Mouse (Mus musculus) c-Kit-positive CD71-positive TER-119-negative erythroid progenitor cells, embryonic 14.5 days (primary cell): ENCODE results near the gene Nmrk2.
"Not testable (repeated sequence)": the region's sequence is repeated elsewhere in the genome, so short reads cannot be mapped to it uniquely, and the experiment has no call there.

Experiments used
- DNase-seq: peaks from one replicate; pipeline ENCODE4 v3.0.0-alpha.2; 2013; ENCODE audit warnings: low read depth

Nmrk2 gene

DNA sequence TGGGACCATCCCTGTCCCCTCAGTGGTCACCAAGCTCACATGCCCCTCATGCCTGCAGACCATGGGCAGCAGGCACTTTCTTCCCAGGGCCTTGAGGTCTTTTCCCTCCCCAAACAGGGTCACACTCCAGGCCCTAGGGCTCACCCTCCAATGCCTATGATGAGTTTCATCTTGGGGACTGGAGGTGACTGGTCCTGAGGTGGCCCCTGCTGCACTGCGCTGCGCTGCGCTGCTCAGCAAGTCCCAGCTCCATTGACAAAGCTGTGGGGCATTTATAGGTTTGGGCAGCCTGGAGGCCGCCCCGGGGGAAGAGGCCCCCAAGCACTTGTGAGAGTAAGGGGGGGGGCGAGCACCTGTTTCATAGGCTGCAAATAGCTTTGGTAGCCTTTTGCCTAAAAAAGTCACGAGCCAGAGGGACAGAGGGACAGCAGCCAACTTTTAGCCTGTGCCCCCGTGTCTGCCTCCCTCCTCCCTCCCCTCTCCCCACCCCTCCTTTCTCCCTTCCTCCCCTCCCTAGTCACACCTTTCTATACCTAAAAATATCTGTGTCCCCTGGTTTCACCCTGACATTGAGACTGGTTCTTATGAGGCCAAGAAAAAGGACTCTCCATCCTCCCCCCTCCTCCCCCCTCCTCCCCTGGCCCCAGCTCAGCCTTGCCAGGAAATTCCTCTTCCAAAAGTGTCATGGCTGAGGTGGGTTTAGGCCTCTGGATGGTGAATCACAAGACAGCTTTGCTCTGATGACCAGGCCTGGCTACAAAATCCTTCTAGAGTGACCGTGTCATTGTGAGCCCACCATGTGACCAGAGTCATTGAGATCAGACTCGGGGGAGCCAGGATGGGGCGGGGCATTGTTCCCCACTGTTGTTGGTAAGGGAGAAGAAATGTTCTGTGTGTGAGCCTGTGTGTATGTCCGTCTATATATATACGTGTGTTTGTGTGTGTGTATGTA is at the start of gene Nmrk2:
TSS of gene Nmrk2 (minus strand) at position 245 of the 952 bp plus-strand sequence.
- no peak for DNase-seq

DNA sequence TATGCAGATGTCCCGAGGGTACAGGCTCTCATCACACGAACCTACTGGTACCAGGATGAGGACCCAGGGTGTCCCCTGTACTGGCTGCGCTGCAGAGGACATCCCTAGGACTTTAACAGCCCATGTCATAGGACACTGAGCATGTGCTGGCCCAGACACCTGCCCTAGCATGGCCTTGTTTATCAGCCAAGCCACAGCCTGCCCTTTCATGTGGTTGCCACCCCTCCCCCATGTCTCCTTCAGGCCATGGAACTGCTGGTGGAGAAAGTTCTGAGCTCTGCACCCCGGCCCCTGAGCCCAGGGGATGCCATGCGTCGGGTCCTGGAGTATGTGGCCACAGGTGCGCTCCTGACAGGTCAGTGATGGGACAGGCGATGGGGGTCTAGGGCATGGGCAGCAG is 47.6 kb upstream of the Nmrk2 start:
- DNase-seq = no peak

DNA sequence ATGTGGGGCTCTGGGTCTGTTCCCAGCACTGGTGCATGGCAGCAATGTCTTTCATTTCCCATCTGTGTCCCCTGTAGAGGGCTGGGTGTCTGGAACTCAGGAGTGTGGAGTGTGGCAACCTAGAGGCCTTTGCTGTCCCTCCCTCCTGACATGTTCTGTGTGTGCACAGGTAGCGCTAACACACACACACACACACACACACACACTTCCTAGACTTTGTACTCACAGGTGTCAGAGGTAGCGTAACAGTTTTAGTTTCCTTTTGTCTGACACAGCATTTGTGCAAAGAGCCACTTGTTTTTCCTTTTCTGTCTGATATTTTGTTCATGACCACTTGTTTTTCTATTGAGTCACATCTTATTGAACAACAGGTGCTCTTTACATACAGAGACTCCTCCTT is 46.0 kb upstream of the Nmrk2 start:
- no peak for DNase-seq

DNA sequence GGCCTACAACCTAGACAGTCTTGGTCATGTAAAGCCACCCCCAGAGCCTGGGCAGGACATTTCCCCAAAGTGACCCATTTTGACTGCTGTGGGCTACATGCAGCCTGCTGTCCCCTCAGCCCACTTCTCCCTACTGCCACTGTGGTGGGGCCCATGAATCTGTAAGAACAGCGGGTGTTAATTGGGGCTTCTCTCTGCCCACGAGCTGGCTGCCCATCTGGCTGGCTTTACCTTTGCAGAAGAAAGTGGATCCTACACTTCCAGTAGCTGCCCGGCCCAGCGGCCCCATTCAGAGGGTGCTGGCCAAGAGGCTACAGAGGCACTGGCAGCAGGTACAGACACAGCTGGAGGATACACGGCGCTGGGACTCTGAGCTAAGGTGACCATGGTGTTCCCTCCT is 43.3 kb upstream of the Nmrk2 start:
- DNase-seq = no peak

DNA sequence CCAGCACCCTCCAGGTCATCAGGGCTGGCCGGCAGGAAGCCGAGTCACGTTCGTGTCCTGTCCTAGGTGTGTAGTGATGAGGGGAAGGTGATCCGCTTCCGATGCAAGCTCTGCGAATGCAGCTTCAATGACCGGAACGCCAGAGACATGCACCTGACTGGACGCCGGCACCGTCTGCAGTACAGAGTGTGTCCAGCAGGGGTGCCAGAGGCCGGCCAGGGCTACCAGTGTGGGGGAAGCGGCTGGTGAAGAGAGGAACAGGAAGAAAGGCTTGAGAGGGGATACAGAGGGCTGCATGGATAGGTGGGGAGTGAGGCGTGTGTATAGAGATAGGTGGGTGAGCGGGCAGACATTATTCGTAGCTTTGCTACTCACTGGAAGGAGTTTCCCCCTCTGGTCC is 42.7 kb upstream of the Nmrk2 start:
- no peak for DNase-seq

DNA sequence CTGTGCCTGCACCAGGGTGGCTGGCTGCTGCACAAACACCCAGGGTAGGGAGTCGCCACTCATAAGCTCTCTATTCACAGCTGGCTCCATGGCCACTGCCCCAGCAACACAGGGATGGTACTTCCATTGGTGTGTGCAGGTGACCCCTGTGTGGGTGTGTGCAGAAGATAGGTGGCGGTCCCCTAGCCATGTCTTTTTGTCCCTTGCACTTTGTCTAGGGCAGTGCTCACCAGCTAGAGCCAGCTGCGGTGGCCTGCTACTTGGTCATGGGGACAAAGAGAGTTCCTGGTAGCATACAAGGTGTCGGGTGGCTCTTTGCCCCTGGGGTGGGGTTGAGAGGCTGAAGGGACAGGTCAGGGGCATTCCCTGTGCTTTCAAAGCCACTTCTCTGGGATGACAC is 42.3 kb upstream of the Nmrk2 start:
- no peak for DNase-seq

DNA sequence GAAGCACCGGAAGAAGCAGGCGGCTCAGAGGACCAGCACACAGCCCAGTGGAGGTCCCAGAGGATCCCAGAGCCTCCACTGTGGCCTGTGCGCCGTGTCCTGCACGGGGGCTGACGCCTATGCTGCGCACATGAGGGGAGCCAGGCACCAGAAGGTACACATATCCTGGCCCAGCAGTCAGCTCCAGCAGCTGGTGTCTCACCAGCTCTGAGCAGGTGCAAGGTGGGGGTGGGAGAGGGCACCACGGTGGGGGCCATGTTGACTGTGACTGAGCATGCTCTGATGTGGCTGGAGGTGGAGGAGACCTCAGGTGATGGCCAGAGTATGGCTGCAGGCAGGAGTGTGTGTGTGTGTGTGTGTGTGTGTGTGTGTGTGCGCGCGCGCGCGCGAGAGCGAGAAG is 40.2 kb upstream of the Nmrk2 start:
- no peak for DNase-seq

DNA sequence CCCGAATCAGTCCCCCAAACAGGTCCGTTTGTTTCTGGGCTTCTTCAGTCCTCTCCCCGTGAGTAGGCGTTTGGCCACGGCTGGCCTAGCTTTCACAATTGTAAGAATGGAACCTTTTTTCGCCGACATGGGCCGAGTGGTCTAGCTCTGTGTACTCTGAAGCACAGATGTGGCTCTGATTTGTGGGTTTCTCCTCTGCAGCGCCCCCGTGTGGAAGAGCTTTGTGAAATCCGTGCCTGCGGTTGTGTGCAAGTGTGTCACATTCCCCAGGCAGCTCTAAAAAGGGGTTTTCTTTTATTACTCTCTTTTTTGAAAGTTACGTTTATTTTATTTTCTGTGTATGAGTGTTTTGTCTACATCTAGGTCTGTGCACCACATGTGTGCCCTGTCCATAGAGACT is 39.0 kb upstream of the Nmrk2 start:
- DNase-seq = peak; percentile 56

DNA sequence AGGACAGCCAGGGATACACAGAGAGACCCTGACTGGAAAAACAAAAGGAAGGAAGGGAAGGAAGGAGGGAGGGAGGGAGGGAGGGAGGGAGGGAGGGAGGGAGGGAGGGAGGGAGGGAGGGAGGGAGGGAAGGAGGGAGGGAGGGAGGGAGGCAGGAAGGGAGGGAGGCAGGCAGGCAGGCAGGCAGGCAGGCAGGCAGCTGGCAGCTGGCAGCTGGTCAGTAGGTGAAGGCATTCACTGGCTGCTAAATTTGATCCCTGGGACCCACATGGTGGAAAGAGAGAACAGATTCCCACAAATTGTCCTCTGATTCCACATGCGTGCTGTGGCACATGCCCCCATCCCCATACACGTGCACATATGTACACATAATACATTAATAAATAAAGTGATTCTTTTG is 36.8 kb upstream of the Nmrk2 start:
- no peak for DNase-seq

DNA sequence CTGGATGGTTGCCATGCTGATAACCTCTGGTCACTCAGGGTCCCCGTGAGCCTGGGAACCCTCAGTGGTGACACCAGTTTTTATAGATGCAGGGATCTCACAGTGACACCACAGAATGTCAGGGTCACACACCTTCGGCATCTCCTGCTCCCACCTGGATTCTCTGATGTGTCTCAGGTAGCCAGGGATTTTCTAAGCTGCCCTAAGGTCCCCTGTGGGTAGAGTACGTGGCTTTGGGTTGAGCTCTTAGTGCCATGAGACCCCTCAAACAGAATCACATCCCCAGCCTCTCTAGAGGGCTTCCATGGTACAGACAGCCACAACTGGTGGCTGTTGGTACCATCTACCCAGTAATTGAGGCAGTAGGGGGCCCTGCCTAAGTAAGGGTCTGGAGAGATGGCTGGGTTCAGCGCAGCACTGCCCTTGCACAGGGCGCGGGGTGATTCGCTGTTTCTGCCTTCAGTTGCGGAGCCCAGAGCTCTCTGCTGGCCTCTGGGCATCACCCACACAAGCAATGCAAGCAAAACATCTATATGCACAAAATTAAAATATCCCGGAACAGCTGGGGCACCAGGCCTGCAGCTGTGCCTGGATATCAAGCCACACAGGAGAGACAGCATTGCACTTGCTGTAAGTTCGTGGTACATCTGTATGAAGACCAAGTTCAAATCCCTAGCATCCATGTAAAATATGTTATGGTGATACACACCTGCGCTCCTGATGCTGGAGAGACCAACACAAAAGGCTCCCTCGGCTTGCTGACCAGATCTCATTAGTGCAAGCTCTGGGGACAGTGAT is 34.8 kb upstream of the Nmrk2 start:
- DNase-seq = no peak

DNA sequence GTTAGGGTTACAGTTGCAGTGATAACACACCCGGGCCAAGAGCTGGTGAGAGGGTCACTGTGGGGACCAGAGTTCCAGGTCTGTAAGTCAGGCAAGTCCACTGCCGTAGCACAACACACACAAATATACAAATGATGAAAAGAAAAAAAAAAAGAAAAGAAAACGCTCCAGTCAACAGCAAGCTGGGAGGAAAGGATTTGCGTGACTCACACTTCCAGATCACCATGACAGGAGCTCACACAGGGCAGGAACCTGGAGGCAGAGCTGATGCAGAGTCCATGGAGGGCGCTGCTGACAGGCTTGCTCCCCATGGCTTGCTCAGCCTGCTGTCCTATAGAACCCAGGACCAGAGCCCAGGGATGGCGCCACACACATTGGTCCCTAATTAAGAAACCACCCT is 32.4 kb upstream of the Nmrk2 start:
- DNase-seq = no peak

DNA sequence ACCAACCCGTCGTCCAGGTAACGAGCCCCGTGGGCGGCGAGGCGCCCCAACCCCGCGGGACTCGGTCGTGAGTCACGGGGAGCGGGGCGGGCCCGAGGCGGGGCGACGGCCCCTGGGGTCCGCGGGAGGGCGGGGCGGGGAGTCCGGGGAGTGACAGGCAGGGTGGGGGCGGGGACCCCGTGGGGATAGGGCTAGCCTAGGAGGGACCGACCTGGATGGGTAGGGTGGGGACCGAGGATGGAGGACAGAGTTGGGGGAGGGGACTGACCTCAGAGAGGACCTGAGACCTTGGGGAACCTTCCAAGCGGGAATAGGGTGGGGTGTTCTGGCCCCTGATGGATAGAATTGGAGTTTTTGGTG is 31.4 kb upstream of the Nmrk2 start:
- DNase-seq = no peak

DNA sequence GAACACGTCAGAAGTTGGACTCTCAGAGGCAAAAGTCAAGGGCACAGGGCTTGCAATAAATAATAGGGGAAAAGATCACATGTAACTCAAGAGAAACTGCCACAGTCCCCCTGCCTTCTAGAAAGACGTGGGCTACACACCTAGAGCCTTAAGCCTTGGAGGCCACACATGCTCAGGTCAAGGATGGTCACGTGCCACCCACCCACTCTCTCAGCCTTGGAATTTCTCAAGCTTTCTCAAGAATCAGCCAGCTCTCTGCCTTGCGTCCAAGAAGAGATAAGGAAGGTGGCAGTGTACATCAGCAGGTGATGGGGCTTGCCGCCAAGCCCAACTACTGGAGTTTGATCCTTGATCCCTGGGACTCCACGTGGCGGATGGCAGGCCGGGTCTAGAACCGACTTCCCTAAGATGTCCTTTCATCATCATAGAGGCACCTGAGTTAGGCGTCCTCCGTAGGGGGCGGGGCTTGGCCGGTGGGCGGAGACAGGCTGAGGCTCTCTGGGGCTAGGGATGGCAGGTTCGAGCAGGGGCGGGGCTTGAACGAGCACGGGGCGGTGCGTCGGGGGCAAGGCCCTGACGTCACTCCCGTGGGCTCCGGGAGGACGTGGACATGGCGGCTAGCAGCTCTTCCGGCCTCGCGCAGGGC is 30.9 kb upstream of the Nmrk2 start, which contains the start of gene Zfr2:
TSS of gene Zfr2 (plus strand) at position 576 of the 646 bp plus-strand sequence.
- peak; percentile 86 for DNase-seq

DNA sequence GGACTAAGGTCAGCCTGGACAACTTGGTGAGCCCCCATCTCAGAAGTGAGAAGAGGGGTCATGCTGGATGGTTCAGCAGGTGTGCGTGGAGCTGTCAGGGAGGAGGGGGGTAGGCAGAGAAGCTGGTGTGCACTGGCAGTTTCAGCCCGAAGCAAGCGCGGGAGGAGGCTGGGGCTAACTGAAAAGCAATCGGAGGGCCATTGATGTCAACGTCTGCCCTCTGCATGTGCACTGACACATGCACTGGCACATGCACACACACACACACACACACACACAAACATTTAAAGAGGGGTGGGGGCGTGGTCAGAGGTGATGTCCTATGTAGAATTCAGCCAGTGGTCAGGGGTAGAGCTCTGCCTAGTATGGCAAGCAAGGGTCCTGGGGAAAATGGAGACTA is 29.6 kb upstream of the Nmrk2 start:
- no peak for DNase-seq

DNA sequence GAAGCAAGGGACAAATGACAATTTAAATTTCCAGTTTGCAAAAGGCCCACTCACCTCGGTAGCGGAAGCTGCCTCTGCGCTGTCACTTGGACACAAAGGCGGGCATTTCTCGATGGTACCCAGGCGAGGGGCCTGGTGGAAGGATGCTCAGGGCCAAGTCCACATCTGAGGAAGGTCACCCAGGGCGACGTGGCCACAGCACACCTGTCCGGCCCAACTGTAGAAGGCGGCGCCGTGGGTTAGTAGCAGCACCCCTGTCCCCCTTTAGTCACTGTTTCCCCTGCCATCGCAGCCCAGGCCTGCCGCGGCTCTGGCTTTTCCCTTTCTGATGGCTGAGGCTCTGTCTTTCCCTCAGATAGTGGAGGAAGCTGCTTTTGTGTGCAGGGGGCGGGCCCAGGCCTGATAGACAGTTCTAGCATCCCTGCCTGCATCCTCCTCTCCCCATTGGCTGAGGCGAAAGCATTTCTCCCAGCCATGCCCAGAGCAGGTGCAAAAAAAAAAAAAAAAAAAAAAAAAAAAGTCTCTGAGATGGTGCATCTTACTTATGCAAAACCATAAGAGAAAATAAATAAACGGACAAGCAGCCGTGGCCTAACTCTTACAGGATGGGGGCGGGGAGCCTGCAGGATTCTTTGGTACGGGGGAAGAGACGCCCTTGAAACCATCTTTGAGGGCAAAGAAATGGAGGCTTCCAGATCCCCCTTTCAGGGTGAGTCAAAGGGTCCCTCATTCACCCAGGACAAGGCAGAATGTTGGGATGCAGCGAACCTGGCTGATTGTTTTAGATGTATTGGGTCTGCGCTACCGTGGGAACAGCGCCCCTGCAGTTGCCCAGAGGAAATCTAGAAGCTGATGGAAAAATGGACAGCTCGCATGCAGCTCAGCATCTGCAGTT is 28.8 kb upstream of the Nmrk2 start, which contains the start of gene Atcay:
TSS of gene Atcay (minus strand) at position 396 of the 895 bp plus-strand sequence.
- no peak for DNase-seq

DNA sequence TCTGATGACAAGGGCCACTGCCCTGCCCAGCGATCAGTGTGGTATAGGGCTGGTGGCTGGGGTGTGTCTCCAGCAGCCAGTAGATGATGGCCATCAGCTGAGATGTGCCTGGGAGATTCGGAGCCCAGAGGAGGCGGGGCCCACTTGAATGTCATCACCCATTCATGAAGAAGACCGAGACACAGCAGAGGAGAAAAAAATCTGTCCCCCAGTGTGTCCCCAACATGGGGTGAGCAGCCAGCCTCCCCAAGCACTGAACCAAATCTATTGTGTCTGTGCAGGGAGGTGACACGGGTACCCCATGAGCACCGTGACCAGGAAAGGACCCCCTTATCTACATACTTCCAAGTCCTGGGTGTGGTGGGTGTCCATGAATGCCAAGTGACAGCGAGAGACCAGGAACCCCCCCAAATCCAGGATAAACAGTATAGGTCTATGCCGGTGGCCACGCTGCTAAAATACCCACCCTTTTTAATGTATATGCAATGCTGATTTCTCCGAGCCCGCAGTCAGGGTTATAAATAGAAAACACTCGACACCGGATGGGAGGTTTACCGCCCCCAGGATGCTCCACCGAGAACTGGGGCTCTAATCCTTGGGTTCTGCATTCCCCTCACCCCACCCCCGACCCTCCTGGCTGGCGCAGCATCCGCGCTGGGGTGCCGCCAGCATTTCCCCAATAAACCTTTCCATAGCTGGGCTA is 28.0 kb upstream of the Nmrk2 start:
- no peak for DNase-seq

DNA sequence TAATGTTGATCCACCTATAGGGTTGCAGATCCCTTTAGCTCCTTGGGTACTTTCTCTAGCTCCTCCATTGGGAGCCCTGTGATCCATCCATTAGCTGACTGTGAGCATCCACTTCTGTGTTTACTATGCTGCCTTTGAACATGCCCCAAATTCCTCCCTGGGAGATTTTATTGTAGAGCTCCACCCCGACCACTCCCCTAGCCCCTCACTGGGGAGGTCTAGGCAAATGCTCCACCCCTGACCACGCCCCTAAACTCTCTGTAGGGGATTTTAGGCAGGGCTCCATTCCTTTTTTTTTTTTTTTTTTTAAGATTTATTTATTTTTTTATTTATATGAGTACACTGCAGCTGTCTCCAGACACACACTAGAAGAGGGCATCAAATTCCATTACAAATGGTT is 21.9 kb upstream of the Nmrk2 start:
- DNase-seq = not testable (repeated sequence)

DNA sequence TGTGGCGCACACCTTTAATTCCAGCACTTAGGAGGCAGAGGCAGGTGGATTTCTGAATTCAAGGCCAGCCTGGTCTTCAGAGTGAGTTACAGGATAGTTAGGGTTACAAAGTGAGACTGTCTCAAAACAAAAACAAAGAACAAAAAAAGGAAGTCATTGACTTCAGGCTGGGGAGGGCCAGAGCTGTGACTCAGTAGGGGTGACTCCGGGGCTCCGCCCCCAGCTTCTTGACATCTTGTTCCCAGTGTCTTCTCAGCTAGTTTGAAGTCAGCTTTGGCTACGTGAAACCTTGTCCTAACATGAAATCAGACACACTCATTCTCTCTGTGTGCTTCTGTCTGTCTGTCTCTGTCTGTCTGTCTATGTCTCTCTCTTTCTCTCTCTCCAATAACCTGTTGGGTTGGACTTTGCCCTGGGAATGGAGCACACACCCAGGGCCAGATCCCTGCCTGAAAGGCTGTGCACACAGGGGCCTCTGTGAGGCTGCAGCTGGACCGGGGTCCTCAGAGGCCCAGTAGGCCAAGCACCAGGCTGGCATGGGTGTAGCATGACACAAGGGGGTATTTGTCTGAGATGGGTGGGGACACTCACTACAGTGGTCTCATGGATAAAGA is 19.7 kb upstream of the Nmrk2 start:
- DNase-seq = no peak

DNA sequence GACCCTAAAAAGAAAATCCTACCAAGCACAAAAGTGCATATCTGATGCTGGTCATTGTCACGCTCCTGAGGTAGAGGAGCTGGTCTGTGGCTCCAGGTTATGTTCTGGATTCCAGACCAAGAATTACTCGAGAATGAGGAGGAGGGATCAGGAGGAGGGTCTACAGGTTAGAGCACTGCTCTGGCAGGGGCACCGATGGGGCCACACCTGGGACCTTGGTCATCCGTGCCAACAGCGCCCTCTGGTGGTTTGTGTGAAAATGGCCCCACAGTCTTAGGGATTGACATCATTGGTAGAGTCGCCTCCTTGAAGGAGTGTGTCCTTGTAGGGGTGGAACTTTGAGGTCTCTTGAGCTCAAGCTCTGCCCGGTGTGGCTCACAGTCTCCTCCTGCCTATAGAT is 16.1 kb upstream of the Nmrk2 start:
- peak; percentile 70 for DNase-seq

DNA sequence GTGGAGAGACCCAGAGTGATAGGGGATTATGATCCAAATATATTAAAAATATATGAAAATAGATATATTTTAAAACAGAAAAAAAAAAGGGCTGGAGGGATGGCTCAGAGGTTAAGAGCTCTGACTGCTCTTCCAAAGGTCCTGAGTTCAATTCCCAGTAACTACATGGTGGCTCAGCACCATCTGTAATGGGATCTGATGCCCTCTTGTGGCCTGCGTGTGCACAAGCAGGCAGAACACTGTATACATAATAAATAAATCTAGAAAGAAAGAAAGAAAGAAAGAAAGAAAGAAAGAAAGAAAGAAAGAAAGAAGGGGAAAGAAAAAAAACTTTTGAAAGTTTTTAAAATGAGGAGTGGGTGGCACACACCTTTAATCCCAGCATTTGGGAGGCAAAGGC is 15.4 kb upstream of the Nmrk2 start:
- peak; percentile 34 for DNase-seq
